Mouse (Mus musculus) thymus, postnatal 10 days (tissue): ENCODE results near the gene Sp8.

Experiments
- DNase-seq, 2 experiments: peaks; one replicate each; pipeline ENCODE4 v3.0.0; 2021; ENCODE audit warnings: low spot score in 2 of 2

The Sp8 gene

GRCm38 (mm10) chr12:118848496-118849202 lies 2.5 kb downstream of the Sp8 start:
- DNase-seq = no peak

GRCm38 (mm10) chr12:118849203-118849861 lies 3.2 kb downstream of the Sp8 start:
- no peak for DNase-seq

GRCm38 (mm10) chr12:118849996-118850395 lies 3.9 kb downstream of the Sp8 start:
- DNase-seq = no peak

- no peak for DNase-seq
Observed at GRCm38 (mm10) chr12:118850851-118851410, 4.8 kb downstream of the Sp8 start.

- no peak for DNase-seq
Observed at GRCm38 (mm10) chr12:118853331-118853730, 7.2 kb downstream of the Sp8 start.

- no peak for DNase-seq
Observed at GRCm38 (mm10) chr12:118854401-118854800, 8.3 kb downstream of the Sp8 start.

- peak in 1 of 2 experiments; percentile 26 for DNase-seq
Observed at GRCm38 (mm10) chr12:118854831-118855453, 8.8 kb downstream of the Sp8 start.

GRCm38 (mm10) chr12:118856151-118856550 lies 10.0 kb downstream of the Sp8 start:
- no peak for DNase-seq

GRCm38 (mm10) chr12:118872673-118873072 lies 26.5 kb downstream of the Sp8 start:
- DNase-seq = no peak

- DNase-seq = no peak
Observed at GRCm38 (mm10) chr12:118882790-118883189, 36.7 kb downstream of the Sp8 start.

- no peak for DNase-seq
Observed at GRCm38 (mm10) chr12:118887964-118888363, 41.8 kb downstream of the Sp8 start.
